Mouse (Mus musculus): ENCODE measurements around the gene Mrpl51.

The Mrpl51 gene

GRCm38 (mm10) chr6:125236782-125237181, 45.2 kb downstream of the Mrpl51 start, which contains the start of gene Cd27:
Cd27 (minus strand) TSS chr6:125237010.
- peak; percentile 89 for DNase-seq

- peak; percentile 72 for DNase-seq
Measured at GRCm38 (mm10) chr6:125237421-125237820, 45.8 kb downstream of the Mrpl51 start.

DNA sequence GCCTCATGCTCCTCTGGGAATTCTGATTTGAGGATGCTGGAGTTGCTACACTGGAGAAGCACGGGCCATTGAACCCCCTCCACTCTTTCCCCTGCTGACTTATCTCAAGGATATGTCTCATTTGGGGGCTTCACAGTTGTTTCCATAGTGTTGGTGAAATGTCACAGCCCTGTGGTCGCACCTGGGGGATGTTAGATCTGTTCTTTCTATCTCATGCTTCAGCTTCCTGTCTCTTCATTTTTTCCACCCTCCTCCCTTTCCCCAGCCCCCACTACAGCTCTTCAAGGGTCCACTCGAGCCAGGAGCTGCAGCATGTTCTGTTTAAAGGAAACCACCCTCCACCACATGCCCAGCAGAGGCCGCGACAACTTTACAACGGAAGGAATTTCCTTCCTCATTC, 46.8 kb downstream of the Mrpl51 start:
- DNase-seq = peak; percentile 86

- DNase-seq = no peak
Measured at GRCm38 (mm10) chr6:125239547-125239946, 47.9 kb downstream of the Mrpl51 start.

- DNase-seq = peak; percentile 34
Measured at GRCm38 (mm10) chr6:125240617-125241016, 49.0 kb downstream of the Mrpl51 start.

GRCm38 (mm10) chr6:125241566-125241965, 50.0 kb downstream of the Mrpl51 start:
- peak; percentile 82 for DNase-seq

- peak; percentile 84 for DNase-seq
Measured at GRCm38 (mm10) chr6:125244551-125244950, 53.0 kb downstream of the Mrpl51 start.
